Mouse (Mus musculus) E14TG2a.4 (cell line): ENCODE data around the gene Tor1b.
"Not testable (repeated sequence)": the region's sequence is repeated elsewhere in the genome, so short reads cannot be mapped to it uniquely, and the experiment has no call there.

Experiments
- CTCF ChIP-seq: conservative IDR thresholded peaks from 2 replicates; pipeline ENCODE4 v1.5.1; 2014; ENCODE audit warnings: low read length
- NANOG ChIP-seq: IDR thresholded peaks from 2 replicates; pipeline ENCODE4 v1.6.1; 2014; ENCODE audit warnings: borderline replicate concordance, low read length, mixed read lengths

GRCm38 (mm10) chr2:30915933-30916332 lies 36.8 kb upstream of the Tor1b start:
- not testable (repeated sequence) for TF ChIP-seq CTCF, NANOG
